Mouse (Mus musculus) brown adipose tissue, adult 24 weeks (tissue): ENCODE data around the gene Cdc27. TPM values are rescaled to one million over a fixed set of nuclear protein-coding genes. Genes with fewer than 3 reads are reported as not detected.

Experiments
- H3K27ac ChIP-seq: fragments of 200-500 bp; replicated peaks from 2 replicates; pipeline ENCODE4 v1.5.1; 2012; ENCODE audit warnings: low read depth, mild to moderate bottlenecking, low read length
- H3K4me1 ChIP-seq: fragments of 200-500 bp; 2 replicates; pipeline ENCODE4 v1.6.1; 2012; ENCODE audit warnings: low read length, mixed read lengths; ENCODE audit not compliant: control insufficient read depth, insufficient read depth, insufficient read length
- H3K4me3 ChIP-seq: fragments of 200-500 bp; 2 replicates; pipeline ENCODE4 v1.5.1; 2012; ENCODE audit warnings: low read depth, mild to moderate bottlenecking, low read length, moderate library complexity; ENCODE audit not compliant: insufficient read depth
- polyA plus RNA-seq: library from polyadenylated mRNA; stranded (reverse); fragments of >200 nt; gene quantifications from 2 replicates; pipeline ENCODE4 v1.2.4, GENCODE M21; 2012; ENCODE audit not compliant: missing spikeins, insufficient read depth, insufficient read length

Cdc27 gene
- polyA plus RNA-seq, 1 experiment: 25.0 TPM

- Histone ChIP-seq H3K27ac (no peak overlapping the region), H3K4me3 (no peak overlapping the region), H3K4me1 (no peaks in the 10 kb centered on the region)
These were observed 70.9 kb downstream of the Cdc27 start for GRCm38 (mm10) chr11:104479505-104479904.

GRCm38 (mm10) chr11:104469371-104469835 is 81.0 kb downstream of the Cdc27 start:
- Histone ChIP-seq H3K27ac (no peak overlapping the region), H3K4me3 (peak overlapping the region; percentile 72), H3K4me1 (no peaks in the 10 kb centered on the region; the same call in 1 of the 2 replicates)

GRCm38 (mm10) chr11:104468751-104469268 is 81.6 kb downstream of the Cdc27 start, which contains the start of gene Kansl1:
TSS of gene Kansl1 (minus strand) at chr11:104468861.
- H3K27ac ChIP-seq: no peak within 1 kb of the TSS

GRCm38 (mm10) chr11:104467698-104468097 is 82.7 kb downstream of the Cdc27 start:
- Histone ChIP-seq H3K27ac (no peak overlapping the region), H3K4me3 (no peak overlapping the region)

More at GRCm38 (mm10) chr11:104468751-104469268, 81.6 kb downstream of the Cdc27 start, which contains the start of gene Kansl1:
- Histone ChIP-seq H3K4me3 (peak within 1 kb of the TSS; percentile 72), H3K4me1 (no peaks in the 10 kb centered on the region; the same call in 1 of the 2 replicates)

GRCm38 (mm10) chr11:104461551-104461950 is 88.9 kb downstream of the Cdc27 start:
- H3K27ac ChIP-seq: no peak overlapping the region
- no peak overlapping the region for H3K4me3 ChIP-seq
- no peaks in the 10 kb centered on the region for H3K4me1 ChIP-seq

More at GRCm38 (mm10) chr11:104467698-104468097, 82.7 kb downstream of the Cdc27 start:
- H3K4me1 ChIP-seq: no peaks in the 10 kb centered on the region; the same call in 1 of the 2 replicates

- no peak overlapping the region for H3K4me3 ChIP-seq
- no peak overlapping the region for H3K27ac ChIP-seq
- no peaks in the 10 kb centered on the region; the same call in 1 of the 2 replicates for H3K4me1 ChIP-seq
These were observed 90.7 kb downstream of the Cdc27 start for GRCm38 (mm10) chr11:104459671-104460070.

GRCm38 (mm10) chr11:104458507-104458906 is 91.9 kb downstream of the Cdc27 start:
- H3K4me3 ChIP-seq: no peak overlapping the region
- H3K27ac ChIP-seq: no peak overlapping the region
- no peaks in the 10 kb centered on the region; the same call in 1 of the 2 replicates for H3K4me1 ChIP-seq

Other genes with a start within 250 kb of the Cdc27 start
- 14.7 and 17.9 TPM in 2 replicates for gene Kansl1, start 81.8 kb downstream of the Cdc27 start, polyA plus RNA-seq
- gene Myl4, start within 50 bp of the Cdc27 start, polyA plus RNA-seq: 8.8 and 18.9 TPM in 2 replicates
- 0.71 and 0.83 TPM in 2 replicates for gene Itgb3, start 57.4 kb upstream of the Cdc27 start, polyA plus RNA-seq
- not detected in 2 replicates for gene Gm11639, start 135.1 kb upstream of the Cdc27 start, polyA plus RNA-seq